Mouse (Mus musculus) MEL (cell line): Measurements from ENCODE around the gene Bbs9.

Source experiments
- CTCF ChIP-seq, 3 experiments: IDR thresholded peaks in 2 of 3; conservative IDR thresholded peaks in 1 of 3; 2 replicates each; pipeline ENCODE4 v1.5.1; 2011 to 2012; ENCODE audit warnings: low read length in 3 of 3, low read depth in 2 of 3, mild to moderate bottlenecking in 2 of 3, improper control_type of control experiment in 1 of 3, inconsistent platforms in 1 of 3, mixed read lengths in 1 of 3, moderate library complexity in 1 of 3; ENCODE audit not compliant: control insufficient read depth in 1 of 3, insufficient read depth in 1 of 3, poor library complexity in 1 of 3, severe bottlenecking in 1 of 3
- HCFC1 ChIP-seq: IDR thresholded peaks from 2 replicates; pipeline ENCODE4 v1.6.1; 2012; ENCODE audit warnings: low read depth, mild to moderate bottlenecking, inconsistent platforms, low read length, improper control_type of control experiment, moderate library complexity

DNA sequence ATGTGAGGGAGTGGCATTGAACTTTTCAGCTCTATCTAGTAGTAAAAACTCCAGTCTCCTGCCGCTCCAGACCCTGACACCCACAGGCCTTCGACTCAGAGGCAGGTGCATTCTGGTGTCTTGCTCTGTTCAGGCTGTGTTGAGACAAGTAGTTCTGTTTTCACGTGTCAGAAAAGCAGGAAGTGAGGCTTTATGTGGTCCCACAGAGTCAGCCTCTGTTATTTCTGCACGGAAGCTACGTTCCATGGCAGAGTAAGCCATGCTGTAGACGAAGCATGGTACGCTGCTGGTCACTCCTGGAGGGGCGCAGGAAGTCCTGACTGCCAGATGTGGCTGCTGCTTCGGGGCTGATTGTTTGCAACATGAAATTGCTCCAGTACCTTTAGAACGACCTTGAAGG, 174.1 kb downstream of the Bbs9 start:
- TF ChIP-seq HCFC1 (no peak), CTCF (IDR thresholded peaks at IDR 0.05 in 2 of 3, conservative IDR thresholded peaks at IDR 0.05 in 1 of 3; ENCODE audit: control insufficient read depth in 1 of 3, insufficient read depth in 1 of 3, low read depth in 2 of 3, low read length in 3 of 3, poor library complexity in 1 of 3, severe bottlenecking in 1 of 3) (no peak)
